ENCODE assay signal across 10 mouse cellular contexts in the genomic region with DNA sequence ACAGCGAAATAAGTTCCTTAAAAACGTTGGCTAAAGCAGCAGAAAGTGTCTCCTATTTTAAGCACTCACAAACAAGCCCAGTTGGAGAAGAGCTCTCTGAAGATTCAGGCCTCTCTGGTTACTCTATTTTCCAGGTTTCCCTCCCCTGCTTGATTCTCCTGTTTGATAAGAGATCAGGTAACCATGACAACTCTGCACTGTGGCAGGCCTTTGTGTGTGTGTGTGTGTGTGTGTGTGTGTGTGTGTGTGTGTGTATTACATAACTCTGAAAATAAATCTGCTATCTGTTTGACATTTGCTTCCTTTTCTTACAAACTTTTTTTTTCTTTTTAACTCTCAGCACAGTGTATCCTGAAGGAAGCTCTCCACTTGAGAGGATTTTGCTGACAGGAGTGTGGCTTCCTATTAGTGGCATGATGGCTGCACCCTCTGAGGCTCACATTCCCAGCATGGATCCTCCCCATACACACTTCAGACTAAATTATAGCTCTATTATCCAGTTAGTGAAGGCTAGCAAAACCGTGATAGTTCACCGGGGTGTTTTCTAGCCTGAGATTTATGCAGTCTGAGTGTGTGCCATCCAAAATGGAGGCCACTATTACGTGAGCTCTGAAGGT.
DNase-seq lines count a peak whose midpoint lies in the region; ATAC-seq and TF ChIP-seq lines count a peak whose summit lies in the region.
"Had no signal": no experiment of that assay in that cellular context is flagged by ENCODE, and none has a peak within 500 bp of the region (broad histone marks: within the 10 kb centered on the region; RNA-seq: fewer than 3 reads in every experiment).

No protein-coding gene starts in this region.

- 52% methylated on average over 5 of the region's 5 CpGs for WGBS in forebrain, postnatal 0 days
- WGBS in midbrain, embryonic 14.5 days = 39% methylated on average over 5 of the region's 5 CpGs
- WGBS in heart, embryonic 12.5 days = 63% methylated on average over 5 of the region's 5 CpGs

- H3K27me3 ChIP-seq in forebrain, postnatal 0 days (ENCODE audit: insufficient read depth, low read length) = no peaks in the 10 kb centered on the region
- H3K27me3 ChIP-seq in midbrain, embryonic 14.5 days (ENCODE audit: control insufficient read depth, insufficient read depth, low read length) = no peaks in the 10 kb centered on the region
- no peaks in the 10 kb centered on the region for H3K27me3 ChIP-seq in heart, embryonic 12.5 days (replicated peaks)

- no peak overlapping the region for H3K4me3 ChIP-seq in forebrain, postnatal 0 days (ENCODE audit: low read depth, low read length)
- H3K4me3 ChIP-seq in midbrain, embryonic 14.5 days (replicated peaks; ENCODE audit: low read depth, low read length) = no peak overlapping the region
- no peak overlapping the region for H3K4me3 ChIP-seq in heart, embryonic 12.5 days

- H3K4me2 ChIP-seq in forebrain, postnatal 0 days (ENCODE audit: low read depth) = no peak overlapping the region
- H3K4me2 ChIP-seq in midbrain, embryonic 14.5 days (ENCODE audit: low read length) = no peak overlapping the region
- H3K4me2 ChIP-seq in heart, embryonic 12.5 days = no peak overlapping the region

- H3K36me3 ChIP-seq in forebrain, postnatal 0 days (ENCODE audit: insufficient read depth) = no peaks in the 10 kb centered on the region
- H3K36me3 ChIP-seq in midbrain, embryonic 14.5 days (ENCODE audit: control insufficient read depth, insufficient read depth, low read length) = no peaks in the 10 kb centered on the region
- no peaks in the 10 kb centered on the region for H3K36me3 ChIP-seq in heart, embryonic 12.5 days
- H3K36me3 ChIP-seq: G1E had no signal

- ATAC-seq in forebrain, postnatal 0 days = peak; percentile 50
- ATAC-seq in midbrain, embryonic 14.5 days (ENCODE audit: low FRiP score, low TSS enrichment) = 0 out of 2 replicates have a peak, but pooled peaks have one; percentile 31
- ATAC-seq in megakaryocyte, adult 5-6 weeks (ENCODE audit: poor library complexity, severe bottlenecking) = no peak
- no peak for ATAC-seq in heart, embryonic 12.5 days (ENCODE audit: insufficient number of reproducible peaks, low FRiP score)

- H3K4me1 ChIP-seq in forebrain, postnatal 0 days (ENCODE audit: insufficient read depth) = no peaks in the 10 kb centered on the region
- peaks cover 17% of the 10 kb centered on the region for H3K4me1 ChIP-seq in midbrain, embryonic 14.5 days (ENCODE audit: control insufficient read depth, insufficient read depth, low read length)
- no peaks in the 10 kb centered on the region for H3K4me1 ChIP-seq in heart, embryonic 12.5 days (replicated peaks)

- H3K27ac ChIP-seq in forebrain, postnatal 0 days (ENCODE audit: low read depth, low read length) = no peak overlapping the region
- peak overlapping the region; percentile 72 for H3K27ac ChIP-seq in midbrain, embryonic 14.5 days (replicated peaks; ENCODE audit: low read depth, low read length)
- no peak overlapping the region for H3K27ac ChIP-seq in heart, embryonic 12.5 days (ENCODE audit: poor library complexity, severe bottlenecking)
- H3K27ac ChIP-seq: liver, embryonic 14.5 days had no signal

- no peaks in the 10 kb centered on the region for H3K9me3 ChIP-seq in forebrain, postnatal 0 days (ENCODE audit: low read length)
- no peaks in the 10 kb centered on the region for H3K9me3 ChIP-seq in midbrain, embryonic 14.5 days (ENCODE audit: control insufficient read depth, low read length)
- H3K9me3 ChIP-seq in heart, embryonic 12.5 days (replicated peaks) = no peaks in the 10 kb centered on the region
- H3K9me3 ChIP-seq: G1E had no signal

- no peak overlapping the region for H3K9ac ChIP-seq in forebrain, postnatal 0 days
- no peak overlapping the region for H3K9ac ChIP-seq in midbrain, embryonic 14.5 days (replicated peaks; ENCODE audit: low read length)
- H3K9ac ChIP-seq in heart, embryonic 12.5 days = no peak overlapping the region
- H3K9ac ChIP-seq: liver, embryonic 14.5 days had no signal

- peak; percentile 4 to 62 for DNase-seq in layer of hippocampus, adult 18-20 months (ENCODE audit: low spot score in 2 of 2)
- no peak for DNase-seq in layer of hippocampus, postnatal 36 days
- DNase-seq in brain, embryonic 14.5 days (ENCODE audit: low read depth) = peak; percentile 75
- DNase-seq in forebrain, postnatal 0 days = peak; percentile 5
- DNase-seq in midbrain, embryonic 14.5 days = peak; percentile 71
- DNase-seq in spleen, postnatal 36 days (ENCODE audit: low spot score in 2 of 2) = no peak

- TF ChIP-seq CTCF in brain, embryonic 14.5 days (IDR thresholded peaks at IDR 0.05; ENCODE audit: borderline replicate concordance, extremely low read depth, insufficient read depth, insufficient read length) = no peak
- no peak for TF ChIP-seq CTCF in forebrain, postnatal 0 days (IDR thresholded peaks at IDR 0.05; ENCODE audit: low read depth)

- TF ChIP-seq POLR2A in brain, embryonic 14.5 days (IDR thresholded peaks at IDR 0.05; ENCODE audit: borderline replicate concordance, extremely low read depth, insufficient read depth, insufficient read length, poor library complexity, severe bottlenecking) = no peak

Comparison
In these comparisons a context has a peak if more than half of its experiments do, and no peak if none do; other contexts are left out.
1. DNase-seq: peak in layer of hippocampus, adult 18-20 months (2 of 2), brain, embryonic 14.5 days (single experiment), forebrain, postnatal 0 days (single experiment) and midbrain, embryonic 14.5 days (single experiment); none in layer of hippocampus, postnatal 36 days (0 of 2) and spleen, postnatal 36 days (0 of 2).
2. ATAC-seq: peak in forebrain, postnatal 0 days (single experiment) and midbrain, embryonic 14.5 days (single experiment); none in megakaryocyte, adult 5-6 weeks (single experiment) and heart, embryonic 12.5 days (single experiment).